Mouse (Mus musculus) stomach, embryonic 16.5 days (tissue): ENCODE results near the gene Shroom1. TPM values are rescaled to one million over a fixed set of nuclear protein-coding genes. Genes with fewer than 3 reads are reported as not detected.
"Not testable (repeated sequence)": the region's sequence is repeated elsewhere in the genome, so short reads cannot be mapped to it uniquely, and the experiment has no call there.

ENCODE experiments used
- ATAC-seq: fragments of 200-750 bp; cut with Nextera tagmentation; 2 replicates; pipeline ENCODE4 v1.8.0; 2017; ENCODE audit warnings: moderate number of reproducible peaks, moderate TSS enrichment; ENCODE audit not compliant: insufficient read depth, low FRiP score
- H3K27ac ChIP-seq: fragments of 300-500 bp; sonication (generic); 2 replicates; pipeline ENCODE4 v1.5.1; 2014; ENCODE audit warnings: low read length
- H3K27me3 ChIP-seq: fragments of 300-500 bp; sonication (generic); 2 replicates; pipeline ENCODE4 v1.6.1; 2014; ENCODE audit warnings: low read length, control low read depth, mixed read lengths; ENCODE audit not compliant: control insufficient read depth, insufficient read depth
- H3K36me3 ChIP-seq: fragments of 300-500 bp; sonication (generic); 2 replicates; pipeline ENCODE4 v1.6.1; 2014; ENCODE audit warnings: low read length; ENCODE audit not compliant: control insufficient read depth, insufficient read depth
- H3K4me1 ChIP-seq: fragments of 300-500 bp; sonication (generic); 2 replicates; pipeline ENCODE4 v1.6.1; 2014; ENCODE audit warnings: low read length, control low read depth, mixed read lengths; ENCODE audit not compliant: control insufficient read depth, insufficient read depth
- H3K4me2 ChIP-seq: fragments of 300-500 bp; sonication (generic); 2 replicates; pipeline ENCODE4 v1.6.1; 2014; ENCODE audit warnings: low read depth, low read length, mixed read lengths
- H3K4me3 ChIP-seq: fragments of 300-500 bp; sonication (generic); replicated peaks from 2 replicates; pipeline ENCODE4 v1.5.1; 2014; ENCODE audit warnings: mild to moderate bottlenecking, low read length
- H3K9ac ChIP-seq: fragments of 300-500 bp; sonication (generic); 2 replicates; pipeline ENCODE4 v1.6.1; 2014; ENCODE audit warnings: low read length
- H3K9me3 ChIP-seq: fragments of 300-500 bp; sonication (generic); replicated peaks from 2 replicates; pipeline ENCODE4 v1.6.1; 2016; ENCODE audit warnings: low read length, control low read depth; ENCODE audit not compliant: control insufficient read depth
- WGBS: fragments of 180-500 bp; shearing (Covaris S2); extraction: QIAGEN DNeasy Blood & Tissue Kit; methylation state at CpG from one replicate; pipeline ENCODE4 v1.1.7; 2014; 5-methylcytosine and 5-hydroxymethylcytosine counted together
- polyA plus RNA-seq: library from polyadenylated mRNA; unstranded; fragments of >200 nt; fragmentation: Nextera tagmentation; extraction: Ambion mirVana; gene quantifications from 2 replicates; pipeline ENCODE4 v1.2.1, GENCODE M21; 2015

Shroom1 gene
- 1.8 TPM in 2 replicates for polyA plus RNA-seq

- peak; percentile 86 for ATAC-seq
- Histone ChIP-seq H3K9me3 (no peaks in the 10 kb centered on the region), H3K4me1 (0 out of 2 replicates have a peak, but pooled peaks cover 3% of the 10 kb centered on the region), H3K4me2 (peak within 1 kb of the TSS; percentile 81), H3K36me3 (no peaks in the 10 kb centered on the region), H3K27me3 (peaks cover 4% of the 10 kb centered on the region; the same call in 1 of the 2 replicates), H3K27ac (no peak within 1 kb of the TSS), H3K4me3 (peak within 1 kb of the TSS; percentile 57), H3K9ac (peak within 1 kb of the TSS; percentile 69)
- WGBS: 2% methylated on average over 42 of the region's 42 CpGs
Measured at GRCm38 (mm10) chr11:53456474-53457371, at the start of gene Shroom1, which contains the start of gene Gm10447. Shroom1 (plus strand) TSS chr11:53457205. Gm10447 (minus strand) TSS chr11:53457110.

GRCm38 (mm10) chr11:53411738-53412137 lies 45.3 kb upstream of the Shroom1 start:
- H3K9me3 ChIP-seq: no peaks in the 10 kb centered on the region
- H3K4me2 ChIP-seq: no peak overlapping the region
- H3K36me3 ChIP-seq: peaks cover 34% of the 10 kb centered on the region
- no peak overlapping the region for H3K4me3 ChIP-seq
- H3K4me1 ChIP-seq: no peaks in the 10 kb centered on the region
- H3K27ac ChIP-seq: no peak overlapping the region
- no peak overlapping the region for H3K9ac ChIP-seq
- no peak for ATAC-seq
- no peaks in the 10 kb centered on the region for H3K27me3 ChIP-seq

DNA sequence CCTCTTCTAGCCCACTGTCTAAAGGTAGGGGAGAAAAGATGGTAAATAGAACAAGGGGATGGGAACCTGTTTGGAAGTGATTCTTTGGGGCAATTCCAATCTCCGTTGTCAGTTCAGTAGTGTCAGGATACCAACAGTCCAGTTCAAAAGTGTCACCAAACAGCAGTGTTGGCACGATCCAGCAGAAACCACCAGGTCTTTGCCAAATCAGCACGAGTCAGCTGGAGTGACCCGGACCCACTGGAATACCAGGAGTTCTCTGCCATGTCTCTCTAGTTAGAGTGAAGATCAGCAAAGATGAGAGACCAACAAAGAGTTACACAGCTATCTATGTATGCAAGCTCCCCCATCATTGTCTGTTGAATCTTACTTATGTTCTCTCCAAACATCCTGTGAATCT lies 43.1 kb upstream of the Shroom1 start:
- no peak overlapping the region for H3K9ac ChIP-seq
- no peak overlapping the region for H3K27ac ChIP-seq
- H3K4me1 ChIP-seq: no peaks in the 10 kb centered on the region
- no peak for ATAC-seq
- no peaks in the 10 kb centered on the region for H3K27me3 ChIP-seq
- peaks cover 38% of the 10 kb centered on the region for H3K36me3 ChIP-seq
- H3K4me3 ChIP-seq: no peak overlapping the region
- H3K9me3 ChIP-seq: no peaks in the 10 kb centered on the region
- no peak overlapping the region for H3K4me2 ChIP-seq
- WGBS: 92% methylated on average over 4 of the region's 4 CpGs

DNA sequence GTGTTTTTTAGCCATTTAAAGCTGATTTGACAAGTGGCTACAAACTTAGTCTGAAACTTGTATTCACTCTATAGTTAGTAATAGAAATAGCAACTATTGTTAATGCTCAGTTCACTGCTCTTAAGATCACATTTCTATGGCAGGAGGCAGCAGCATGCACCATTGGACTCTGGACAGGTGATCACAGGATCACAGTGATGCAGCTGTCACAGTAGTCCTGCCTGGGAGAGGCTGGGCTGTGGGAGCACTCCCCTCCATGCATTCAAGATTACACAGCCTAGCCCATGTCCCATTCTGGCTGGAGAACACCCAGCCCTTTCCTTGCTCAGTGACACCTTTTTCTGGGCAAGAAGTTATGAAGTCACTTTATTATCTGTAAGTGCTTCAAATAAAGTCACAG lies 39.0 kb upstream of the Shroom1 start:
- Histone ChIP-seq H3K9ac (no peak overlapping the region), H3K4me2 (no peak overlapping the region), H3K9me3 (no peaks in the 10 kb centered on the region), H3K27ac (no peak overlapping the region), H3K4me3 (no peak overlapping the region), H3K4me1 (no peaks in the 10 kb centered on the region), H3K36me3 (peaks cover 24% of the 10 kb centered on the region), H3K27me3 (no peaks in the 10 kb centered on the region)
- no peak for ATAC-seq

DNA sequence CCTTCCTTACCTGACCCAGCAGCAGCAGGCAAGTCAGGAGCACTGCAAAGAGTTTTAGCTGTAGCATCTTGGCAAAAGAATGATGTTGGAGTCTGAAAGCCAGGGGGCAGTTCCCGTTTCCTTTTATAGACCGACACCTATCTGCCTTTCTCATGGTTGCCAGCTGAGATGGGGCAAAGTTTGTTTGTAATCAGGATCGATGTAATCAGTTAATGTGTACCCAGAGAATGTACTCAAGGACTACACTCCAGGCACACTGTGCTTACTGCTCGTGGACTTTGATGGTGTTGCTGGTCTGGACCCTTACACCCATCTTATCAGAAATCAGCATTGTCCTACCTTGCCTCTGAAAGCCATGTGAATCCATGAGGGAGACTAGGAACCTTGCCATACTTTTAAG lies 34.0 kb upstream of the Shroom1 start, which contains the start of gene Leap2:
Leap2 (minus strand) TSS at position 135 of the 400 bp plus-strand sequence.
- Histone ChIP-seq H3K27ac (no peak within 1 kb of the TSS), H3K4me2 (no peak within 1 kb of the TSS), H3K4me1 (no peaks in the 10 kb centered on the region), H3K4me3 (no peak within 1 kb of the TSS), H3K36me3 (peaks cover 7% of the 10 kb centered on the region; the same call in 1 of the 2 replicates), H3K9ac (no peak within 1 kb of the TSS), H3K27me3 (no peaks in the 10 kb centered on the region), H3K9me3 (no peaks in the 10 kb centered on the region)
- no peak for ATAC-seq
- WGBS: 76% methylated on average over 4 of the region's 4 CpGs

DNA sequence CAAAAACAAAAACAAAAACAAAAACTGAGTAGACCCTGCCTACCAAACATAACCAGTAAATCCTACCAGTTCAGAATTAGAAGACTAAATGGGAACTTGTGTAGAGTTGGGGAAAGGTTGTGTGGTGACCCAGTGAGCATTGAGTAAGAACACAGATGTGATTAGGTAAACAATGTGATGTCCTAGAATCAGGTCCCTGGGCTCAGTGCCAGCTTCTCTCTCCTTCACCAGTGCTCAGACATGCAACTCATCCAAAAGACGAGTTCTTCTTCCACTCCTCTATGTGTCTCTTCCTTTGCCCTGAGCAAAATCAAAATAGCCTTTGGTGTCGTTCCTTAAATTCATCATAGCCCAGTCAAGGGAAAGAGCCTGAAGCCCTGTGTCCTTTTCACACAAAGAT lies 32.2 kb upstream of the Shroom1 start:
- no peak overlapping the region for H3K27ac ChIP-seq

GRCm38 (mm10) chr11:53425251-53425650 lies 31.8 kb upstream of the Shroom1 start:
- 35% methylated on average over 3 of the region's 3 CpGs for whole genome bisulfite sequencing

More for the DNA sequence above, 32.2 kb upstream of the Shroom1 start:
- Histone ChIP-seq H3K27me3 (no peaks in the 10 kb centered on the region), H3K4me2 (no peak overlapping the region), H3K9ac (no peak overlapping the region), H3K4me3 (no peak overlapping the region), H3K36me3 (0 out of 2 replicates have a peak, but pooled peaks cover 9% of the 10 kb centered on the region), H3K9me3 (no peaks in the 10 kb centered on the region), H3K4me1 (peaks cover 7% of the 10 kb centered on the region)
- ATAC-seq: no peak
- WGBS: 66% methylated on average over 2 of the region's 2 CpGs

DNA sequence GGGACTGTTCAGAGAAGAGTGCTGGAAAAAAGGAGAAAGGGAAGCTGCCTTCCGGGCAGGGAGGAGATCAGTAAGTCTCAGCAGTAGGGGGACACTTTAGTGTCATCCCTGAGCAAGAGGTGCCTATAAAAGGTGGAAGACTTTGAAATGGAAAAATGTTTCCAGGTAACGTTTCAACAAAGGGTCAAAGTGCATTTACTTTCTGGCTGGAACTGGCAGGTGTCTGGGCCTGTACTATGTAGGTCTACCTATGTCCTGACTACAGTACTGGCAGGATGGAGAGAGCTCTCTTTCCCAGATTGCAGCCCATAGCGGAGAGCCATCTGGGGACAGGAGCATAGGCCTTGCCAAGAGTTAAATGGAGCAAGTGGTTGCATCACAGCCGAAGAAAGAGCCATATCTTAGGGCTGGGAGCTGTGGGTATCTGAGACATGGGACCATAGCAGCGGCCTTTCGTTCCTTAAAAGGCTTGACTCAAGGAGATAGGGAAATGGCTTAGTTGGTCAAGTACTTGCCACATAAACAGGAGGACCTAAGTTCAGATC lies 31.2 kb upstream of the Shroom1 start:
- no peak overlapping the region for H3K27ac ChIP-seq

More at GRCm38 (mm10) chr11:53425251-53425650, 31.8 kb upstream of the Shroom1 start:
- Histone ChIP-seq H3K4me2 (no peak overlapping the region), H3K27ac (no peak overlapping the region), H3K36me3 (0 out of 2 replicates have a peak, but pooled peaks cover 9% of the 10 kb centered on the region), H3K9ac (no peak overlapping the region), H3K9me3 (no peaks in the 10 kb centered on the region), H3K4me3 (no peak overlapping the region), H3K27me3 (no peaks in the 10 kb centered on the region), H3K4me1 (peaks cover 7% of the 10 kb centered on the region)
- no peak for ATAC-seq

DNA sequence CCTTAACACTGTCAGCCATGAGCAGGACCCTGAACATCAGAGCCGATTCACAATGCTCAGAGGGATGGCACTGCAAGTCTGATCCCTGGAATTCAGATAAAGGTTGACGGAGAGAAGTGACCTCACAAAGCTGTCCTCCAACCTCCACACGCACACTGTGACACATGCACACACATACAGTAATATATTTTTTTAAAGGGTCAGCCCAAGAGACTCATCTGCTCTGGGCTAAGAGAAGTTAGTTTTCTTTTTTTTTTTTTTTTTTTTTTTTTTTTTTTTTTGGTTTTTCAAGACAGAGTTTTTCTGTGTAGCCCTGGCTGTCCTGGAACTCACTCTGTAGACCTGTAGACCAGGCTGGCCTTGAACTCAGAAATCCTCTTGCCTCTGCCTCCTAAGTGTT lies 30.1 kb upstream of the Shroom1 start:
- H3K4me1 ChIP-seq: peaks cover 12% of the 10 kb centered on the region
- H3K9me3 ChIP-seq, H3K27me3 ChIP-seq, H3K4me3 ChIP-seq, H3K9ac ChIP-seq, H3K27ac ChIP-seq, H3K4me2 ChIP-seq, ATAC-seq, H3K36me3 ChIP-seq: not testable (repeated sequence)
- 83% methylated on average over 3 of the region's 3 CpGs for WGBS

More for the DNA sequence above, 31.2 kb upstream of the Shroom1 start:
- 0 out of 2 replicates have a peak, but pooled peaks cover 9% of the 10 kb centered on the region for H3K36me3 ChIP-seq
- no peak overlapping the region for H3K4me3 ChIP-seq
- no peak overlapping the region for H3K4me2 ChIP-seq
- H3K9ac ChIP-seq: no peak overlapping the region
- H3K9me3 ChIP-seq: no peaks in the 10 kb centered on the region
- H3K4me1 ChIP-seq: peaks cover 7% of the 10 kb centered on the region
- 78% methylated on average over 6 of the region's 6 CpGs for WGBS
- ATAC-seq: no peak
- no peaks in the 10 kb centered on the region for H3K27me3 ChIP-seq
